In the genomic region with DNA sequence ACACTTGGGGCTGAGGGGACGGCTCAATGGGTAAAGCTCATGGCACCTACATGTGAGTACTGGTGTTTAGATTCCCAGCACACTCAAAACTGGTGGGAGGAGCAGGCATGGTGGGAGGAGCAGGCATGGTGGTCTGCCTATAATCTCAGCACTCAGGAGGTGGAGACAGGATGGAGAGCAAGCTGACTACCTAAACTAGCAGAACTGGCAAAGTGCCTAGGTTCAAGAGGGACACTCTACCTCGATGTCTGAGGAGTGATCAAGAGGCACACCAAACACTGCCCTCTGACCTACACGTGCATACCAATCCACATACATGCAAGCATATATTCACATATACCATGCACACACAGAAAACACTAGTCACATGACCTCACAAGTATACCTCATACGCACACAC, we compare ENCODE assay signal across 29 mouse cellular contexts.
DNase-seq lines count a peak whose midpoint lies in the region; ATAC-seq and TF ChIP-seq lines count a peak whose summit lies in the region.
"Had no signal": no experiment of that assay in that cellular context is flagged by ENCODE, and none has a peak within 500 bp of the region (broad histone marks: within the 10 kb centered on the region; RNA-seq: fewer than 3 reads in every experiment).

No protein-coding gene starts in this region.

- no peak overlapping the region for H3K9ac ChIP-seq in lung, postnatal 0 days (replicated peaks; ENCODE audit: low read depth)
- no peak overlapping the region for H3K9ac ChIP-seq in MEL (ENCODE audit: control insufficient read depth, low read depth, low read length, poor library complexity, severe bottlenecking)
- H3K9ac ChIP-seq: embryonic facial prominence, embryonic 13.5 days; forebrain, embryonic 13.5 days; heart, embryonic 13.5 days; hindbrain, embryonic 14.5 days had no signal

- H3K4me3 ChIP-seq in lung, postnatal 0 days (ENCODE audit: low read depth, low read length) = no peak overlapping the region
- no peak overlapping the region for H3K4me3 ChIP-seq in C2C12 (ENCODE audit: insufficient read depth, poor library complexity, severe bottlenecking)
- H3K4me3 ChIP-seq in MEL (ENCODE audit: control insufficient read depth in 1 of 2, insufficient read depth in 1 of 2, low read depth in 2 of 2, low read length in 2 of 2) = no peak overlapping the region
- H3K4me3 ChIP-seq in midbrain, embryonic 10.5 days = no peak overlapping the region
- H3K4me3 ChIP-seq: embryonic facial prominence, embryonic 10.5 days; embryonic facial prominence, embryonic 13.5 days; erythroblast, embryonic 14.5 days; forebrain, embryonic 13.5 days; heart, embryonic 10.5 days; heart, embryonic 13.5 days had no signal

- peaks cover 16% of the 10 kb centered on the region; the same call in 1 of the 2 replicates for H3K4me1 ChIP-seq in lung, postnatal 0 days (ENCODE audit: insufficient read depth, low read depth, low read length)
- peaks cover 3 to 4% of the 10 kb centered on the region in 2 experiments; a peak in 1 of 4 replicates for H3K4me1 ChIP-seq in MEL (ENCODE audit: control insufficient read depth in 1 of 2, insufficient read depth in 2 of 2, low read length in 2 of 2)
- H3K4me1 ChIP-seq in midbrain, embryonic 10.5 days = peaks cover 19% of the 10 kb centered on the region
- H3K4me1 ChIP-seq: embryonic facial prominence, embryonic 10.5 days had no signal

- no peaks in the 10 kb centered on the region for H3K27me3 ChIP-seq in lung, postnatal 0 days (replicated peaks; ENCODE audit: insufficient read depth, low read length)
- H3K27me3 ChIP-seq in C2C12 (ENCODE audit: control insufficient read depth, insufficient read depth, insufficient read length) = no peaks in the 10 kb centered on the region
- no peaks in the 10 kb centered on the region for H3K27me3 ChIP-seq in MEL (ENCODE audit: control insufficient read depth in 1 of 2, insufficient read depth in 2 of 2, low read length in 2 of 2)
- H3K27me3 ChIP-seq in midbrain, embryonic 10.5 days (ENCODE audit: low read depth, poor library complexity, severe bottlenecking) = no peaks in the 10 kb centered on the region
- H3K27me3 ChIP-seq: embryonic facial prominence, embryonic 13.5 days; forebrain, embryonic 13.5 days; heart, embryonic 13.5 days; Patski had no signal

- H3K27ac ChIP-seq in lung, postnatal 0 days (ENCODE audit: low read length) = 0 out of 2 replicates have a peak overlapping the region, but pooled peaks have one; percentile 14
- no peak overlapping the region for H3K27ac ChIP-seq in MEL (ENCODE audit: control insufficient read depth, low read depth, low read length)
- H3K27ac ChIP-seq in midbrain, embryonic 10.5 days (replicated peaks) = no peak overlapping the region
- H3K27ac ChIP-seq: embryonic facial prominence, embryonic 10.5 days; embryonic facial prominence, embryonic 13.5 days; forebrain, embryonic 13.5 days; heart, embryonic 10.5 days; heart, embryonic 13.5 days; hindbrain, embryonic 14.5 days; hindbrain, postnatal 0 days had no signal

- ATAC-seq in lung, postnatal 0 days = peak; percentile 18
- ATAC-seq: forebrain, embryonic 13.5 days; forebrain, embryonic 16.5 days; hindbrain, postnatal 0 days; Patski had no signal

- no peak for TF ChIP-seq RAD21 in MEL (IDR thresholded peaks at IDR 0.05; ENCODE audit: low read depth, low read length)

- no peak overlapping the region for H3K4me2 ChIP-seq in lung, postnatal 0 days (replicated peaks; ENCODE audit: low read depth, low read length)
- H3K4me2 ChIP-seq: embryonic facial prominence, embryonic 13.5 days; forebrain, embryonic 13.5 days; heart, embryonic 13.5 days; hindbrain, embryonic 14.5 days had no signal

- 78% methylated on average over 4 of the region's 4 CpGs for WGBS in lung, postnatal 0 days
- 88% methylated on average over 4 of the region's 4 CpGs for WGBS in midbrain, embryonic 10.5 days

- peaks cover 94% of the 10 kb centered on the region for H3K79me3 ChIP-seq in C2C12 (ENCODE audit: low read depth)

- no peaks in the 10 kb centered on the region for H3K9me3 ChIP-seq in lung, postnatal 0 days (ENCODE audit: low read length)
- no peaks in the 10 kb centered on the region for H3K9me3 ChIP-seq in MEL (replicated peaks; ENCODE audit: insufficient read depth, low read length)
- H3K9me3 ChIP-seq in midbrain, embryonic 10.5 days (replicated peaks) = peaks cover 11% of the 10 kb centered on the region

- TF ChIP-seq EP300 in lung, postnatal 0 days (IDR thresholded peaks at IDR 0.05) = peak; percentile 36; the same call in 1 of the 2 replicates
- TF ChIP-seq EP300 in MEL (IDR thresholded peaks at IDR 0.05; ENCODE audit: low read depth in 1 of 2, low read length in 2 of 2) = no peak

- no peak overlapping the region for H3ac ChIP-seq in C2C12 (ENCODE audit: control insufficient read depth, insufficient read length, low read depth)

- no peak for TF ChIP-seq POLR2A in MEL (IDR thresholded peaks at IDR 0.05; ENCODE audit: control insufficient read depth in 1 of 2, insufficient read depth in 1 of 2, low read depth in 1 of 2, low read length in 2 of 2, poor library complexity in 1 of 2)

- no peak for TF ChIP-seq CTCF in lung, postnatal 0 days (IDR thresholded peaks at IDR 0.05)
- TF ChIP-seq CTCF in C2C12 (IDR thresholded peaks at IDR 0.05; ENCODE audit: control insufficient read depth, insufficient read depth, insufficient read length) (no peak), MEL (IDR thresholded peaks at IDR 0.05 in 2 of 3, conservative IDR thresholded peaks at IDR 0.05 in 1 of 3; ENCODE audit: control insufficient read depth in 1 of 3, insufficient read depth in 1 of 3, low read depth in 2 of 3, low read length in 3 of 3, poor library complexity in 1 of 3, severe bottlenecking in 1 of 3) (no peak)

- no peaks in the 10 kb centered on the region for H3K36me3 ChIP-seq in lung, postnatal 0 days (ENCODE audit: insufficient read depth, low read length)
- H3K36me3 ChIP-seq in C2C12 (ENCODE audit: control insufficient read depth, insufficient read depth) (peaks cover 66% of the 10 kb centered on the region), MEL (ENCODE audit: control insufficient read depth in 1 of 2, insufficient read depth in 2 of 2, low read length in 2 of 2) (peaks cover 6 to 8% of the 10 kb centered on the region in 2 experiments)
- H3K36me3 ChIP-seq in midbrain, embryonic 10.5 days = no peaks in the 10 kb centered on the region
- H3K36me3 ChIP-seq: embryonic facial prominence, embryonic 10.5 days; embryonic facial prominence, embryonic 13.5 days; heart, embryonic 13.5 days had no signal

- DNase-seq in lung, postnatal 0 days (ENCODE audit: low spot score) = peak; percentile 40
- DNase-seq in lung, postnatal 10 days = no peak
- DNase-seq in MEL (ENCODE audit: low read depth, low spot score) = no peak
- peak; percentile 79 for DNase-seq in lung, postnatal 36 days
- DNase-seq in midbrain, embryonic 10.5 days (ENCODE audit: low spot score) = no peak
- DNase-seq in heart, adult 8-10 months (ENCODE audit: low spot score) = no peak
- DNase-seq in urinary bladder, adult 2 months (ENCODE audit: low spot score) = no peak
- DNase-seq: adrenal gland, adult 2 months; adrenal gland, postnatal 14 days; cerebellum, adult 11-12 months; cerebellum, adult 8-10 months; cerebellum, postnatal 10 days; cerebellum, postnatal 36 days; embryo, embryonic 11 days; gastrocnemius, postnatal 25 days; heart, adult 18-20 months; heart, postnatal 14 days; heart, postnatal 4 days had no signal

- peaks cover 99% of the 10 kb centered on the region for H3K79me2 ChIP-seq in C2C12 (ENCODE audit: control insufficient read depth, insufficient read depth)
- H3K79me2 ChIP-seq in MEL (ENCODE audit: control insufficient read depth, insufficient read depth, low read length, poor library complexity) = peaks cover 37% of the 10 kb centered on the region

TF ChIP-seq in C2C12, 6 proteins besides CTCF, POLR2A, EP300 and RAD21:
- no peak for TF ChIP-seq MAX (IDR thresholded peaks at IDR 0.05)
- peak; percentile 57 for TF ChIP-seq USF1 (IDR thresholded peaks at IDR 0.05; ENCODE audit: low read depth)

TF ChIP-seq in MEL, 35 proteins besides CTCF, POLR2A, EP300 and RAD21:
- TF ChIP-seq USF1 (IDR thresholded peaks at IDR 0.05; ENCODE audit: low read depth, low read length) (peak; percentile 30; the same call in 1 of the 2 replicates), KAT2A (conservative IDR thresholded peaks at IDR 0.05; ENCODE audit: low read depth, low read length) (no peak)

Comparison
In these comparisons a context has a peak if more than half of its experiments do, and no peak if none do; other contexts are left out.
1. DNase-seq: peak in lung, postnatal 0 days (single experiment) and lung, postnatal 36 days (single experiment); none in lung, postnatal 10 days (single experiment), MEL (single experiment), midbrain, embryonic 10.5 days (single experiment), heart, adult 8-10 months (single experiment) and urinary bladder, adult 2 months (single experiment).